Mouse (Mus musculus) hindbrain, embryonic 16.5 days (tissue): ENCODE results near the gene Pole3. TPM values are rescaled to one million over a fixed set of nuclear protein-coding genes. Genes with fewer than 3 reads are reported as not detected.

Experiments used
- ATAC-seq: fragments of 200-750 bp; cut with Nextera tagmentation; 2 replicates; pipeline ENCODE4 v1.8.0; 2017; ENCODE audit warnings: moderate TSS enrichment, moderate library complexity
- H3K27ac ChIP-seq: fragments of 300-500 bp; sonication (generic); 2 replicates; pipeline ENCODE4 v1.5.1; 2014; ENCODE audit warnings: low read depth, mild to moderate bottlenecking, control low read depth, low read length, moderate library complexity
- H3K27me3 ChIP-seq: fragments of 300-500 bp; sonication (generic); replicated peaks from 2 replicates; pipeline ENCODE4 v1.6.1; 2014; ENCODE audit warnings: low read length; ENCODE audit not compliant: control insufficient read depth, insufficient read depth
- H3K36me3 ChIP-seq: fragments of 300-500 bp; sonication (generic); 2 replicates; pipeline ENCODE4 v1.6.1; 2014; ENCODE audit warnings: mild to moderate bottlenecking, low read length, moderate library complexity, mixed read lengths; ENCODE audit not compliant: control insufficient read depth, insufficient read depth
- H3K4me1 ChIP-seq: fragments of 300-500 bp; sonication (generic); 2 replicates; pipeline ENCODE4 v1.6.1; 2014; ENCODE audit warnings: low read depth, low read length; ENCODE audit not compliant: control insufficient read depth, insufficient read depth
- H3K4me2 ChIP-seq: fragments of 300-500 bp; sonication (generic); 2 replicates; pipeline ENCODE4 v1.6.1; 2014; ENCODE audit warnings: mild to moderate bottlenecking, low read length, control low read depth, moderate library complexity
- H3K4me3 ChIP-seq: fragments of 300-500 bp; sonication (generic); 2 replicates; pipeline ENCODE4 v1.5.1; 2014; ENCODE audit warnings: mild to moderate bottlenecking, low read length, control low read depth, moderate library complexity
- H3K9ac ChIP-seq: fragments of 300-500 bp; sonication (generic); 2 replicates; pipeline ENCODE4 v1.6.1; 2014; ENCODE audit warnings: low read depth, mild to moderate bottlenecking, control low read depth, low read length, moderate library complexity
- H3K9me3 ChIP-seq: fragments of 300-500 bp; sonication (generic); 2 replicates; pipeline ENCODE4 v1.6.1; 2014; ENCODE audit warnings: mild to moderate bottlenecking, low read length, moderate library complexity; ENCODE audit not compliant: control insufficient read depth
- WGBS: fragments of 180-500 bp; shearing (Covaris S2); extraction: QIAGEN DNeasy Blood & Tissue Kit; methylation state at CpG from one replicate; pipeline ENCODE4 v1.1.7; 2014; 5-methylcytosine and 5-hydroxymethylcytosine counted together
- polyA plus RNA-seq: library from polyadenylated mRNA; unstranded; fragments of >200 nt; fragmentation: Nextera tagmentation; extraction: Ambion mirVana; gene quantifications from 2 replicates; pipeline ENCODE4 v1.2.1, GENCODE M21; 2015

Gene Pole3
- polyA plus RNA-seq, 1 experiment from 2014 or later, result 61.8 TPM

GRCm38 (mm10) chr4:62559797-62560329 lies 35.0 kb upstream of the Pole3 start, which contains the start of gene Rgs3:
Gene Rgs3 (plus strand): TSS chr4:62559847.
- no peak within 1 kb of the TSS for H3K4me2 ChIP-seq
- WGBS, result 67% methylated on average over 6 of the region's 6 CpGs
- H3K27me3 ChIP-seq, result no peaks in the 10 kb centered on the region
- no peak within 1 kb of the TSS for H3K27ac ChIP-seq
- no peak within 1 kb of the TSS for H3K4me3 ChIP-seq
- H3K9me3 ChIP-seq, result no peaks in the 10 kb centered on the region
- no peak within 1 kb of the TSS for H3K9ac ChIP-seq
- H3K36me3 ChIP-seq, result no peaks in the 10 kb centered on the region
- H3K4me1 ChIP-seq, result no peaks in the 10 kb centered on the region
- no peak for ATAC-seq

GRCm38 (mm10) chr4:62557436-62557835 lies 32.6 kb upstream of the Pole3 start:
- Histone ChIP-seq H3K4me1 (no peaks in the 10 kb centered on the region), H3K9ac (no peak overlapping the region), H3K4me2 (no peak overlapping the region), H3K27me3 (no peaks in the 10 kb centered on the region), H3K36me3 (no peaks in the 10 kb centered on the region), H3K27ac (no peak overlapping the region), H3K9me3 (no peaks in the 10 kb centered on the region), H3K4me3 (no peak overlapping the region)
- WGBS, result 72% methylated on average over 3 of the region's 3 CpGs
- no peak for ATAC-seq

- 90% methylated on average over 7 of the region's 7 CpGs for WGBS
- H3K36me3 ChIP-seq, result no peaks in the 10 kb centered on the region
- no peaks in the 10 kb centered on the region for H3K27me3 ChIP-seq
- H3K4me1 ChIP-seq, result no peaks in the 10 kb centered on the region
- no peak overlapping the region for H3K9ac ChIP-seq
- H3K9me3 ChIP-seq, result no peaks in the 10 kb centered on the region
- no peak overlapping the region for H3K27ac ChIP-seq
- no peak overlapping the region for H3K4me2 ChIP-seq
- no peak for ATAC-seq
- no peak overlapping the region for H3K4me3 ChIP-seq
Measured at GRCm38 (mm10) chr4:62551966-62552365, 27.1 kb upstream of the Pole3 start.

- H3K4me3 ChIP-seq, result no peak overlapping the region
- H3K9ac ChIP-seq, result no peak overlapping the region
- H3K27ac ChIP-seq, result no peak overlapping the region
- H3K4me1 ChIP-seq, result no peaks in the 10 kb centered on the region
- H3K9me3 ChIP-seq, result no peaks in the 10 kb centered on the region
- no peak for ATAC-seq
- no peak overlapping the region for H3K4me2 ChIP-seq
- H3K27me3 ChIP-seq, result no peaks in the 10 kb centered on the region
- no peaks in the 10 kb centered on the region for H3K36me3 ChIP-seq
Measured at GRCm38 (mm10) chr4:62544801-62545200, 19.9 kb upstream of the Pole3 start.

GRCm38 (mm10) chr4:62543782-62544181 lies 18.9 kb upstream of the Pole3 start:
- Histone ChIP-seq H3K9me3 (no peaks in the 10 kb centered on the region), H3K4me3 (no peak overlapping the region), H3K36me3 (no peaks in the 10 kb centered on the region), H3K27me3 (no peaks in the 10 kb centered on the region), H3K4me2 (no peak overlapping the region), H3K27ac (no peak overlapping the region), H3K9ac (no peak overlapping the region), H3K4me1 (no peaks in the 10 kb centered on the region)
- no peak for ATAC-seq
- WGBS, result 90% methylated on average over 6 of the region's 6 CpGs

GRCm38 (mm10) chr4:62541802-62542201 lies 16.9 kb upstream of the Pole3 start:
- Histone ChIP-seq H3K27me3 (no peaks in the 10 kb centered on the region), H3K4me2 (no peak overlapping the region), H3K27ac (no peak overlapping the region), H3K36me3 (no peaks in the 10 kb centered on the region), H3K4me1 (no peaks in the 10 kb centered on the region), H3K9ac (no peak overlapping the region), H3K9me3 (no peaks in the 10 kb centered on the region), H3K4me3 (no peak overlapping the region)
- no peak for ATAC-seq
- 70% methylated on average over 3 of the region's 3 CpGs for WGBS

GRCm38 (mm10) chr4:62533729-62534128 lies 8.9 kb upstream of the Pole3 start:
- Histone ChIP-seq H3K4me3 (no peak overlapping the region), H3K4me1 (no peaks in the 10 kb centered on the region), H3K36me3 (no peaks in the 10 kb centered on the region), H3K9ac (no peak overlapping the region), H3K9me3 (no peaks in the 10 kb centered on the region), H3K4me2 (no peak overlapping the region), H3K27me3 (no peaks in the 10 kb centered on the region), H3K27ac (no peak overlapping the region)
- 79% methylated on average over 6 of the region's 6 CpGs for WGBS
- ATAC-seq, result no peak

GRCm38 (mm10) chr4:62527655-62528054 lies 2.8 kb upstream of the Pole3 start:
- Histone ChIP-seq H3K36me3 (no peaks in the 10 kb centered on the region), H3K4me3 (no peak overlapping the region), H3K27ac (no peak overlapping the region), H3K4me2 (no peak overlapping the region), H3K4me1 (peaks cover 9% of the 10 kb centered on the region), H3K9me3 (no peaks in the 10 kb centered on the region), H3K9ac (no peak overlapping the region), H3K27me3 (no peaks in the 10 kb centered on the region)
- no peak for ATAC-seq
- WGBS, result 90% methylated on average over 4 of the region's 4 CpGs

- H3K4me2 ChIP-seq, result no peak overlapping the region
- no peak overlapping the region for H3K9ac ChIP-seq
- no peaks in the 10 kb centered on the region for H3K36me3 ChIP-seq
- H3K27me3 ChIP-seq, result no peaks in the 10 kb centered on the region
- no peak overlapping the region for H3K27ac ChIP-seq
- H3K4me1 ChIP-seq, result peaks cover 9% of the 10 kb centered on the region
- no peak overlapping the region for H3K4me3 ChIP-seq
- no peaks in the 10 kb centered on the region for H3K9me3 ChIP-seq
- WGBS, result 65% methylated on average over 2 of the region's 2 CpGs
- no peak for ATAC-seq
Measured at GRCm38 (mm10) chr4:62526256-62526655, 1.4 kb upstream of the Pole3 start.

GRCm38 (mm10) chr4:62525489-62525811 lies 582 bp upstream of the Pole3 start:
- peak overlapping the region; percentile 53 for H3K4me2 ChIP-seq
- ATAC-seq, result no peak

More at GRCm38 (mm10) chr4:62525489-62525811, 582 bp upstream of the Pole3 start:
- peaks cover 11% of the 10 kb centered on the region for H3K4me1 ChIP-seq
- H3K27ac ChIP-seq, result peak overlapping the region; percentile 98; the same call in 1 of the 2 replicates
- peak overlapping the region; percentile 85 for H3K4me3 ChIP-seq
- H3K36me3 ChIP-seq, result no peaks in the 10 kb centered on the region
- H3K9me3 ChIP-seq, result no peaks in the 10 kb centered on the region
- WGBS, result 1% methylated on average over 10 of the region's 10 CpGs
- H3K9ac ChIP-seq, result peak overlapping the region; percentile 85
- no peaks in the 10 kb centered on the region for H3K27me3 ChIP-seq
